Mouse (Mus musculus) forebrain, embryonic 10.5 days (tissue): Measurements from ENCODE around the gene Amn1. TPM values are rescaled to one million over a fixed set of nuclear protein-coding genes. Genes with fewer than 3 reads are reported as not detected.

Experiments used
- DNase-seq: peaks from one replicate; pipeline ENCODE4 v3.0.0-alpha.2; 2017; ENCODE audit warnings: low spot score; ENCODE audit errors: extremely low spot score
- H3K27ac ChIP-seq: fragments of 300-500 bp; sonication (generic); 2 replicates; pipeline ENCODE4 v1.5.1; 2016; ENCODE audit warnings: mild to moderate bottlenecking
- H3K27me3 ChIP-seq: fragments of 300-500 bp; sonication (generic); 2 replicates; pipeline ENCODE4 v1.6.1; 2016; ENCODE audit warnings: mild to moderate bottlenecking; ENCODE audit not compliant: poor library complexity, severe bottlenecking
- H3K36me3 ChIP-seq: fragments of 300-500 bp; sonication (generic); replicated peaks from 2 replicates; pipeline ENCODE4 v1.6.1; 2016; ENCODE audit warnings: mild to moderate bottlenecking, moderate library complexity
- H3K4me1 ChIP-seq: fragments of 300-500 bp; sonication (generic); 2 replicates; pipeline ENCODE4 v1.6.1; 2016
- H3K4me3 ChIP-seq: fragments of 300-500 bp; sonication (generic); 2 replicates; pipeline ENCODE4 v1.5.1; 2016; ENCODE audit warnings: mild to moderate bottlenecking, moderate library complexity
- H3K9me3 ChIP-seq: fragments of 300-500 bp; sonication (generic); 2 replicates; pipeline ENCODE4 v1.6.1; 2016; ENCODE audit warnings: mild to moderate bottlenecking, moderate library complexity
- WGBS: fragments of 180-500 bp; shearing (Covaris S2); methylation state at CpG from one replicate; pipeline ENCODE4 v1.1.7; 2016; 5-methylcytosine and 5-hydroxymethylcytosine counted together
- polyA plus RNA-seq: library from polyadenylated mRNA; unstranded; fragments of >200 nt; fragmentation: Nextera tagmentation; extraction: Ambion mirVana; gene quantifications from 2 replicates; pipeline ENCODE4 v1.2.1, GENCODE M21; 2016

Gene Amn1
- polyA plus RNA-seq, 1 experiment from 2014 or later = 45.6 TPM

GRCm38 (mm10) chr6:149123042-149123441, 65.5 kb downstream of the Amn1 start:
- Histone ChIP-seq H3K27me3 (no peaks in the 10 kb centered on the region), H3K9me3 (no peaks in the 10 kb centered on the region), H3K4me3 (no peak overlapping the region), H3K36me3 (no peaks in the 10 kb centered on the region), H3K27ac (no peak overlapping the region), H3K4me1 (peaks cover 6% of the 10 kb centered on the region; the same call in 1 of the 2 replicates)
- DNase-seq = no peak
- 85% methylated on average over 3 of the region's 3 CpGs for WGBS

- no peaks in the 10 kb centered on the region for H3K36me3 ChIP-seq
- H3K27ac ChIP-seq = no peak overlapping the region
- no peak overlapping the region for H3K4me3 ChIP-seq
- H3K27me3 ChIP-seq = no peaks in the 10 kb centered on the region
- no peaks in the 10 kb centered on the region for H3K9me3 ChIP-seq
- WGBS = 51% methylated on average over 2 of the region's 2 CpGs
- H3K4me1 ChIP-seq = peaks cover 6% of the 10 kb centered on the region; the same call in 1 of the 2 replicates
- DNase-seq = no peak
These were observed 68.7 kb downstream of the Amn1 start for GRCm38 (mm10) chr6:149119853-149120252.

GRCm38 (mm10) chr6:149118935-149119334, 69.6 kb downstream of the Amn1 start:
- Histone ChIP-seq H3K27ac (no peak overlapping the region), H3K36me3 (no peaks in the 10 kb centered on the region), H3K9me3 (no peaks in the 10 kb centered on the region), H3K4me1 (peaks cover 6% of the 10 kb centered on the region; the same call in 1 of the 2 replicates), H3K27me3 (no peaks in the 10 kb centered on the region), H3K4me3 (no peak overlapping the region)
- WGBS = 71% methylated on average over 2 of the region's 2 CpGs
- DNase-seq = no peak

GRCm38 (mm10) chr6:149116992-149117391, 71.5 kb downstream of the Amn1 start:
- H3K4me3 ChIP-seq = no peak overlapping the region
- no peaks in the 10 kb centered on the region for H3K27me3 ChIP-seq
- H3K4me1 ChIP-seq = no peaks in the 10 kb centered on the region
- DNase-seq = no peak
- no peak overlapping the region for H3K27ac ChIP-seq
- no peaks in the 10 kb centered on the region for H3K36me3 ChIP-seq
- H3K9me3 ChIP-seq = no peaks in the 10 kb centered on the region

GRCm38 (mm10) chr6:149108909-149109308, 79.6 kb downstream of the Amn1 start:
- no peak for DNase-seq
- 89% methylated on average over 2 of the region's 2 CpGs for WGBS
- no peak overlapping the region for H3K27ac ChIP-seq

GRCm38 (mm10) chr6:149107615-149108014, 80.9 kb downstream of the Amn1 start:
- Histone ChIP-seq H3K4me1 (no peaks in the 10 kb centered on the region), H3K9me3 (no peaks in the 10 kb centered on the region), H3K27me3 (peaks cover 10% of the 10 kb centered on the region), H3K4me3 (no peak overlapping the region), H3K36me3 (no peaks in the 10 kb centered on the region), H3K27ac (no peak overlapping the region)
- 86% methylated on average over 3 of the region's 3 CpGs for WGBS
- DNase-seq = no peak

More at GRCm38 (mm10) chr6:149108909-149109308, 79.6 kb downstream of the Amn1 start:
- Histone ChIP-seq H3K4me3 (no peak overlapping the region), H3K9me3 (no peaks in the 10 kb centered on the region), H3K36me3 (no peaks in the 10 kb centered on the region), H3K4me1 (no peaks in the 10 kb centered on the region), H3K27me3 (no peaks in the 10 kb centered on the region)

Other genes with a start within 250 kb of the Amn1 start
- gene Sinhcaf, start 242.2 kb downstream of the Amn1 start, polyA plus RNA-seq = 333 and 368 TPM in 2 replicates
- gene Dennd5b, start 87.0 kb downstream of the Amn1 start, polyA plus RNA-seq = 10.9 and 11.5 TPM in 2 replicates
- gene Gm10203, start 58.5 kb downstream of the Amn1 start, polyA plus RNA-seq = not detected in 2 replicates
- 11.9 and 13.2 TPM in 2 replicates for gene Etfbkmt, start 48.9 kb downstream of the Amn1 start, polyA plus RNA-seq
- 42.0 and 47.6 TPM in 2 replicates for gene Resf1, start 120.7 kb upstream of the Amn1 start, polyA plus RNA-seq
- gene Bicd1, start 220.2 kb upstream of the Amn1 start, polyA plus RNA-seq = 12.8 and 13.2 TPM in 2 replicates